In the genomic region with DNA sequence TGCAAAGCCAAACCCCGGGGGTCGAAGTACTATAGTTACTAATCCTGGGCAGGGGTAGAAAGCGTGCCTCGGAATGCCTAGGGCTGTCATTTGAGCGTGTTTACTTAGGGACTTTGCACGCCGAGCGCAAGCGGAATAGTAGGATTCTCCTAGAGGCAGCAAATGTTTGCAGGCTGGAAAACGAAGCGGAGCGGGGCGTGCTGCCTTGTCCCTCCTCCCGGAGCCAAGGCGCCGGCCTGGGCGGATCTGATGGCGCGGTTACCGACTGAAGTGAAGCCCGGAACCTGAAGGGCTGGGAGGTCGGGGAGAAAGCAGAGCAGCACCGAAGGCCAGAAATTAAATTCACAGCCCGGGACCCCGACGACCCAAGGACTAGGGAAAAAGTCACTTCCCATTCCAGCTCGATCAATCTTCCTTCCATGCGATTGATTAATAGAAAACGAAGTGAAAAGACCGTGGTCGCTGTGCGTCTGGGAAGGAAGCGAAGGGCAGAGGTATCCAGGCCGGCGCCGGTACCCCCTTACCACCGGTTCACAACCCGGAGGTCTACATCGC, we compare ENCODE assay signal across 9 mouse cellular contexts. TPM values are rescaled to one million over a fixed set of nuclear protein-coding genes. Genes with fewer than 3 reads are reported as not detected.
A peak's percentile ranks its signal among the peaks of the same experiment; 100 is the strongest.
DNase-seq lines count a peak whose midpoint lies in the region; ATAC-seq lines count a peak whose summit lies in the region.
"Had no signal": no experiment of that assay in that cellular context is flagged by ENCODE, and none has a peak within 500 bp of the region (broad histone marks: within the 10 kb centered on the region; RNA-seq: fewer than 3 reads in every experiment).

No protein-coding gene starts in this region.

- peak overlapping the region; percentile 44 for H3K9ac ChIP-seq in midbrain, embryonic 11.5 days (ENCODE audit: low read length)

- under 1% methylated on average over 39 of the region's 39 CpGs for WGBS in midbrain, embryonic 11.5 days

- H3K4me1 ChIP-seq in midbrain, embryonic 11.5 days (ENCODE audit: control insufficient read depth, insufficient read depth, low read length), result peaks cover 19% of the 10 kb centered on the region

- peak overlapping the region; percentile 60 for H3K4me2 ChIP-seq in midbrain, embryonic 11.5 days

- no peaks in the 10 kb centered on the region for H3K9me3 ChIP-seq in midbrain, embryonic 11.5 days (ENCODE audit: control insufficient read depth, low read length)

- no peaks in the 10 kb centered on the region for H3K36me3 ChIP-seq in midbrain, embryonic 11.5 days (ENCODE audit: control insufficient read depth, insufficient read depth, low read length)

- peaks cover 85% of the 10 kb centered on the region for H3K27me3 ChIP-seq in midbrain, embryonic 11.5 days (ENCODE audit: control insufficient read depth, insufficient read depth, low read length)

- peak overlapping the region; percentile 26 for H3K4me3 ChIP-seq in midbrain, embryonic 11.5 days (ENCODE audit: low read depth, low read length)
- H3K4me3 ChIP-seq: erythroblast, embryonic 14.5 days had no signal

- ATAC-seq in CD4-positive, CD25-positive, alpha-beta regulatory T cell, adult 4 months, result no peak
- no peak for ATAC-seq in midbrain, embryonic 11.5 days (ENCODE audit: low FRiP score)
- ATAC-seq in monocyte, adult 5-6 weeks (replicated peaks; ENCODE audit: insufficient number of reproducible peaks, low FRiP score, low TSS enrichment, poor library complexity, severe bottlenecking), result no peak

- peak; percentile 61 for DNase-seq in CD4-positive, CD25-positive, alpha-beta regulatory T cell, adult 2 months (ENCODE audit: low read depth, low spot score)
- DNase-seq in urinary bladder, postnatal 14 days (ENCODE audit: low spot score), result peak; percentile 61
- no peak for DNase-seq in urinary bladder, adult 18-20 months (ENCODE audit: low spot score in 2 of 2)
- DNase-seq in induced T-regulatory cell, adult 2 months (ENCODE audit: low read depth), result peak; percentile 73
- peak; percentile 96 for DNase-seq in midbrain, embryonic 11.5 days (ENCODE audit: low spot score, missing footprints)
- DNase-seq in testis, postnatal 14 days (ENCODE audit: low spot score), result no peak

- peak overlapping the region; percentile 8; the same call in 1 of the 2 replicates for H3K27ac ChIP-seq in midbrain, embryonic 11.5 days (ENCODE audit: low read depth, low read length)

RNA-seq across cellular contexts. Expression of gene 4930412O13Rik, which starts 1.4 kb away (rescaled TPM):
- 1 to 10 TPM in 1 of 2 experiments, under 1 TPM in 1; 0.66 to 1.9 TPM for polyA plus RNA-seq in CD4-positive, CD25-positive, alpha-beta regulatory T cell, adult 4 months (2017; shearing (Covaris generic))
- 0.20 and 1.2 TPM in 2 replicates for polyA plus RNA-seq in midbrain, embryonic 11.5 days (2014; fragmentation: Nextera tagmentation; extraction: Ambion mirVana)
- not detected in 3 replicates for total RNA-seq in monocyte, adult 5-6 weeks (2017)
- polyA plus RNA-seq: erythroblast, embryonic 14.5 days had no signal

RNA-seq across cellular contexts. Expression of gene 9230102O04Rik, which starts 6.9 kb away (rescaled TPM):
- polyA plus RNA-seq in CD4-positive, CD25-positive, alpha-beta regulatory T cell, adult 4 months (2017; shearing (Covaris generic)), result under 1 TPM in 1 of 2 experiments, not detected in 1; 0.81 TPM
- 1.4 and 1.6 TPM in 2 replicates for polyA plus RNA-seq in midbrain, embryonic 11.5 days (2014; fragmentation: Nextera tagmentation; extraction: Ambion mirVana)
- total RNA-seq in monocyte, adult 5-6 weeks (2017), result not detected in 3 replicates
- polyA plus RNA-seq: erythroblast, embryonic 14.5 days had no signal

RNA-seq across cellular contexts. Expression of gene Gata3, which starts 7.4 kb away (rescaled TPM):
- polyA plus RNA-seq in CD4-positive, CD25-positive, alpha-beta regulatory T cell, adult 4 months (2017; shearing (Covaris generic)), result 100 to 1,000 TPM; 136 to 163 TPM
- polyA plus RNA-seq in midbrain, embryonic 11.5 days (2014; fragmentation: Nextera tagmentation; extraction: Ambion mirVana), result 34.1 and 34.8 TPM in 2 replicates
- total RNA-seq in monocyte, adult 5-6 weeks (2017), result 2.2 to 10.5 TPM (median 2.9 TPM) in 3 replicates

Comparison
In these comparisons a context has a peak if more than half of its experiments do, and no peak if none do; other contexts are left out.
1. DNase-seq: peak in CD4-positive, CD25-positive, alpha-beta regulatory T cell, adult 2 months (single experiment), urinary bladder, postnatal 14 days (single experiment), induced T-regulatory cell, adult 2 months (single experiment) and midbrain, embryonic 11.5 days (single experiment); none in urinary bladder, adult 18-20 months (0 of 2) and testis, postnatal 14 days (single experiment).